Mouse (Mus musculus) embryonic facial prominence, embryonic 14.5 days (tissue): ENCODE measurements around the gene Xylt1. TPM values are rescaled to one million over a fixed set of nuclear protein-coding genes. Genes with fewer than 3 reads are reported as not detected.

ENCODE experiments used
- ATAC-seq: fragments of 200-750 bp; cut with Nextera tagmentation; 2 replicates; pipeline ENCODE4 v1.8.0; 2017; ENCODE audit warnings: low read depth, moderate number of reproducible peaks, moderate TSS enrichment
- DNase-seq: peaks from one replicate; pipeline ENCODE4 v3.0.0-alpha.2; 2015; ENCODE audit warnings: low spot score
- H3K27ac ChIP-seq: fragments of 300-500 bp; sonication (generic); replicated peaks from 2 replicates; pipeline ENCODE4 v1.5.1; 2014; ENCODE audit warnings: low read depth, mild to moderate bottlenecking, low read length, moderate library complexity
- H3K27me3 ChIP-seq: fragments of 300-500 bp; sonication (generic); replicated peaks from 2 replicates; pipeline ENCODE4 v1.6.1; 2014; ENCODE audit warnings: low read length; ENCODE audit not compliant: control insufficient read depth, insufficient read depth
- H3K36me3 ChIP-seq: fragments of 300-500 bp; sonication (generic); 2 replicates; pipeline ENCODE4 v1.6.1; 2014; ENCODE audit warnings: low read length, mixed read lengths; ENCODE audit not compliant: control insufficient read depth, insufficient read depth
- H3K4me1 ChIP-seq: fragments of 300-500 bp; sonication (generic); 2 replicates; pipeline ENCODE4 v1.6.1; 2014; ENCODE audit warnings: antibody characterized with exemption, low read length; ENCODE audit not compliant: control insufficient read depth, insufficient read depth
- H3K4me2 ChIP-seq: fragments of 300-500 bp; sonication (generic); 2 replicates; pipeline ENCODE4 v1.6.1; 2014; ENCODE audit warnings: low read depth, mild to moderate bottlenecking, low read length, moderate library complexity, mixed read lengths
- H3K4me3 ChIP-seq: fragments of 300-500 bp; sonication (generic); 2 replicates; pipeline ENCODE4 v1.5.1; 2014; ENCODE audit warnings: low read depth, mild to moderate bottlenecking, low read length
- H3K9ac ChIP-seq: fragments of 300-500 bp; sonication (generic); 2 replicates; pipeline ENCODE4 v1.6.1; 2014; ENCODE audit warnings: low read depth, mild to moderate bottlenecking, low read length, moderate library complexity, mixed read lengths
- H3K9me3 ChIP-seq: fragments of 300-500 bp; sonication (generic); 2 replicates; pipeline ENCODE4 v1.6.1; 2016; ENCODE audit warnings: low read length; ENCODE audit not compliant: control insufficient read depth
- WGBS: fragments of 180-500 bp; shearing (Covaris S2); extraction: QIAGEN DNeasy Blood & Tissue Kit; methylation state at CpG from one replicate; pipeline ENCODE4 v1.1.7; 2014; 5-methylcytosine and 5-hydroxymethylcytosine counted together
- polyA plus RNA-seq: library from polyadenylated mRNA; unstranded; fragments of >200 nt; fragmentation: Nextera tagmentation; extraction: Ambion mirVana; gene quantifications from 2 replicates; pipeline ENCODE4 v1.2.1, GENCODE M21; 2014

Gene Xylt1
- polyA plus RNA-seq, 1 experiment from 2014 or later = 3.0 TPM

GRCm38 (mm10) chr7:117586811-117587210 lies 206.0 kb downstream of the Xylt1 start:
- ATAC-seq (no peak), DNase-seq (no peak)
- Histone ChIP-seq H3K9me3 (no peaks in the 10 kb centered on the region), H3K4me3 (no peak overlapping the region), H3K36me3 (no peaks in the 10 kb centered on the region), H3K4me1 (peaks cover 4% of the 10 kb centered on the region; the same call in 1 of the 2 replicates), H3K9ac (no peak overlapping the region), H3K27ac (no peak overlapping the region), H3K4me2 (no peak overlapping the region), H3K27me3 (no peaks in the 10 kb centered on the region)

GRCm38 (mm10) chr7:117587234-117587929 lies 206.6 kb downstream of the Xylt1 start:
- no peak for ATAC-seq
- Histone ChIP-seq H3K9ac (no peak overlapping the region), H3K4me2 (no peak overlapping the region), H3K4me3 (no peak overlapping the region), H3K4me1 (peaks cover 4% of the 10 kb centered on the region; the same call in 1 of the 2 replicates), H3K27ac (no peak overlapping the region), H3K27me3 (no peaks in the 10 kb centered on the region), H3K36me3 (no peaks in the 10 kb centered on the region), H3K9me3 (no peaks in the 10 kb centered on the region)
- WGBS = 73% methylated on average over 6 of the region's 6 CpGs
- DNase-seq = no peak

GRCm38 (mm10) chr7:117588426-117588825 lies 207.6 kb downstream of the Xylt1 start:
- Histone ChIP-seq H3K4me2 (no peak overlapping the region), H3K9ac (no peak overlapping the region), H3K4me1 (peaks cover 4% of the 10 kb centered on the region; the same call in 1 of the 2 replicates), H3K27me3 (no peaks in the 10 kb centered on the region), H3K27ac (no peak overlapping the region), H3K36me3 (no peaks in the 10 kb centered on the region), H3K9me3 (no peaks in the 10 kb centered on the region), H3K4me3 (no peak overlapping the region)
- ATAC-seq = no peak
- WGBS = 38% methylated on average over 1 of the region's 1 CpGs
- no peak for DNase-seq

GRCm38 (mm10) chr7:117589359-117589758 lies 208.6 kb downstream of the Xylt1 start:
- H3K4me1 ChIP-seq = peaks cover 4% of the 10 kb centered on the region; the same call in 1 of the 2 replicates
- no peak overlapping the region for H3K27ac ChIP-seq
- H3K4me3 ChIP-seq = no peak overlapping the region
- ATAC-seq (no peak), DNase-seq (no peak)
- H3K27me3 ChIP-seq = no peaks in the 10 kb centered on the region
- WGBS = 69% methylated on average over 2 of the region's 2 CpGs
- H3K4me2 ChIP-seq = no peak overlapping the region
- H3K36me3 ChIP-seq = 0 out of 2 replicates have a peak, but pooled peaks cover 5% of the 10 kb centered on the region
- no peak overlapping the region for H3K9ac ChIP-seq
- no peaks in the 10 kb centered on the region for H3K9me3 ChIP-seq

DNA sequence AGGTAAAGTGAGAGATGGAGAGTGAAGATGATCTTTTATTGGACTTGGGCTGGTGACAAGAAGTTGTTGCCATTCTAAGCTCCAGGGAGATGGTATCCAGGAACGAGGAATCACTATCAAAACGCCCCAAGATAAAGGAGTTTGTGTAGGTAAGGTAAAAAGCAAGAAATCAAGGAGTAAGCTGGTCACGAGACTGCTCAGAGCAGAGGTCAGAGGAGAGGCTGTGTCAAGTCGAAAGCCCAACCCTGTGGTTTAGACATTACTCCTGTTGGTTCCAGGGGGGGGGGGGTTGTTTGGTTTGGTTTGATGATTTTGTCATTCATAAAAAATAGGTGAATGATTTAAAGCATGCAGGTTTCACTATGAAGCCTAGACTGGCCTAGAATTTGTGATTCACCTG lies 209.0 kb downstream of the Xylt1 start:
- no peak overlapping the region for H3K27ac ChIP-seq
- H3K4me2 ChIP-seq = no peak overlapping the region
- DNase-seq (no peak), ATAC-seq (no peak)
- 0 out of 2 replicates have a peak, but pooled peaks cover 7% of the 10 kb centered on the region for H3K36me3 ChIP-seq
- no peak overlapping the region for H3K9ac ChIP-seq
- 71% methylated on average over 4 of the region's 4 CpGs for WGBS
- no peaks in the 10 kb centered on the region for H3K27me3 ChIP-seq
- H3K9me3 ChIP-seq = no peaks in the 10 kb centered on the region
- no peak overlapping the region for H3K4me3 ChIP-seq
- H3K4me1 ChIP-seq = peaks cover 4% of the 10 kb centered on the region; the same call in 1 of the 2 replicates

GRCm38 (mm10) chr7:117594191-117594590 lies 213.4 kb downstream of the Xylt1 start:
- no peak overlapping the region for H3K4me3 ChIP-seq
- H3K9me3 ChIP-seq = no peaks in the 10 kb centered on the region
- H3K4me1 ChIP-seq = no peaks in the 10 kb centered on the region
- no peak for ATAC-seq
- no peaks in the 10 kb centered on the region for H3K27me3 ChIP-seq
- H3K4me2 ChIP-seq = no peak overlapping the region
- whole genome bisulfite sequencing = 88% methylated on average over 2 of the region's 2 CpGs
- no peak overlapping the region for H3K27ac ChIP-seq
- no peak overlapping the region for H3K9ac ChIP-seq
- 0 out of 2 replicates have a peak, but pooled peaks cover 13% of the 10 kb centered on the region for H3K36me3 ChIP-seq
- no peak for DNase-seq

DNA sequence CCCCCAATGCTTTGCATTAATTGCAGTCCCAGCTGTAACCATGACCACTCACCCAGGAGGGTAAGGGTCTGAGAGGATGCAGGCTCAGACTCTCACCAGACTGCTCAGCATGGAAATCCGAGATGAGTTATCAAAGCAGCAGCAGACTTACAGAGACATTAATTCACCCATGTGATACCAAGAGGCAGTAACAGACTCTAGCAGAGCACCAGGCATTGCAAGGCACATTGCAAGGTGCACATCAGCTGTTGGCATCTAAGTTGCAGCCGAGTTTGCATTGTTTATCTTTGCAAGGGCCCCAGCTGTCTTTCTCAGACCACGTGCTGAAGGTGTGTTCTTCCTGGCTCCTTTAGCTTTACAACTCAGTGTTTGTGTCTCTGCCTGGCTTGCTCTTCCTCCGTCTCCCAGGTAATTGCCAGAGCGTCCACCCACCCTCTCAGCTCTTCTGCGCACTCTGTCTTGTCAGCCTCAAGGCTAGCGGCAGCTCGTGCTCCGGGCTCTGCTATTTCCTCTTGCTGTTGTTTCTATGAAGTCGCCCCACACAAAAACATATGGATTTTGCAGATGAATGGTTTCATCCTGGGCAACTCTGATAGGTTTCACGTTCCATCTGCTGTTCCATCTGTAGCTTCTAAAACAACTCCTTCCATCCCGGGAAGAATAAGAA lies 214.4 kb downstream of the Xylt1 start:
- Histone ChIP-seq H3K4me2 (no peak overlapping the region), H3K4me1 (no peaks in the 10 kb centered on the region), H3K36me3 (0 out of 2 replicates have a peak, but pooled peaks cover 13% of the 10 kb centered on the region), H3K4me3 (no peak overlapping the region), H3K9me3 (no peaks in the 10 kb centered on the region), H3K27me3 (no peaks in the 10 kb centered on the region), H3K9ac (no peak overlapping the region), H3K27ac (no peak overlapping the region)
- no peak for DNase-seq
- ATAC-seq = no peak
- 69% methylated on average over 12 of the region's 12 CpGs for WGBS

DNA sequence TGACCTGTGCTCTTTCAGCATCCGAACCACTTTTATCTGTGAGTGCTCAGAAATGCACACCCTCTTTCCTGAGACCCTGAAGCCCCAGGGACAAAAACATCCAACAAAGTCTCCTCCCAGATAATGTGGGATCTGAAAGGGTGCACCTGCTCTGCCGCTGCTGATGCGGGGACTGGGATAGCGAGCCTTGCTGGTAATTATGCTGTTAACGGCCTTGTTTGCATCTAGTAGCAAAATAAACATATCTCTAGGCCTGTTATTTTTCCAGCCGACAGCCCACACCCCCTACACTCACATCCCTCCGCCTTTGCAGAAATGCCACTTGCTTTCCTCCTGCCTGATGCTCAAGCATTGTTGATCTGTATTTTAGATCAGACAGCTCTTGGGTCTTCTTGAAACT lies 219.7 kb downstream of the Xylt1 start:
- no peaks in the 10 kb centered on the region for H3K4me1 ChIP-seq
- no peaks in the 10 kb centered on the region for H3K36me3 ChIP-seq
- no peak overlapping the region for H3K9ac ChIP-seq
- no peak overlapping the region for H3K4me2 ChIP-seq
- 52% methylated on average over 7 of the region's 7 CpGs for WGBS
- no peak for DNase-seq
- no peaks in the 10 kb centered on the region for H3K27me3 ChIP-seq
- H3K27ac ChIP-seq = no peak overlapping the region
- H3K4me3 ChIP-seq = no peak overlapping the region
- H3K9me3 ChIP-seq = no peaks in the 10 kb centered on the region
- ATAC-seq = no peak
